Mouse (Mus musculus) myocyte (in vitro differentiated cells): ENCODE results near the gene Gab1.

Experiments
- CEBPB ChIP-seq: IDR thresholded peaks from 2 replicates; pipeline ENCODE4 v1.6.1; 2011; ENCODE audit warnings: mild to moderate bottlenecking, moderate library complexity; ENCODE audit not compliant: poor library complexity, insufficient read depth, severe bottlenecking
- E2F4 ChIP-seq: IDR thresholded peaks from one replicate; pipeline ENCODE4 v1.6.1; 2011; ENCODE audit warnings: mild to moderate bottlenecking, control low read depth, moderate library complexity; ENCODE audit not compliant: insufficient read depth
- MAX ChIP-seq: IDR thresholded peaks from one replicate; pipeline ENCODE4 v1.6.1; 2011; ENCODE audit warnings: low read depth, mild to moderate bottlenecking, control low read depth
- MYOD1 ChIP-seq, 3 experiments: IDR thresholded peaks; one replicate each; pipeline ENCODE4 v1.6.1; 2011; ENCODE audit warnings: control low read depth in 2 of 3, low read depth in 2 of 3, mild to moderate bottlenecking in 2 of 3, moderate library complexity in 1 of 3; ENCODE audit not compliant: insufficient read length in 2 of 3, control insufficient read depth in 1 of 3
- MYOG ChIP-seq, 3 experiments: IDR thresholded peaks; one replicate each; pipeline ENCODE4 v1.6.1; 2011; ENCODE audit warnings: control low read depth in 2 of 3, low read depth in 2 of 3, mild to moderate bottlenecking in 2 of 3; ENCODE audit not compliant: insufficient read length in 2 of 3, control insufficient read depth in 1 of 3, insufficient read depth in 1 of 3
- POLR2A ChIP-seq: IDR thresholded peaks from one replicate; pipeline ENCODE4 v1.6.1; 2011; ENCODE audit warnings: low read depth, mild to moderate bottlenecking, control low read depth, moderate library complexity; ENCODE audit not compliant: insufficient read length
- POLR2AphosphoS2 ChIP-seq: IDR thresholded peaks from one replicate; pipeline ENCODE4 v1.6.1; 2011; ENCODE audit warnings: low read depth, control low read depth; ENCODE audit not compliant: insufficient read length
- SRF ChIP-seq: IDR thresholded peaks from one replicate; pipeline ENCODE4 v1.6.1; 2011; ENCODE audit warnings: low read depth; ENCODE audit not compliant: control insufficient read depth, insufficient read length
- TCF12 ChIP-seq: IDR thresholded peaks from one replicate; pipeline ENCODE4 v1.6.1; 2011; ENCODE audit warnings: mild to moderate bottlenecking, control low read depth; ENCODE audit not compliant: poor library complexity, insufficient read depth, severe bottlenecking
- TCF3 ChIP-seq: IDR thresholded peaks from one replicate; pipeline ENCODE4 v1.6.1; 2011; ENCODE audit warnings: low read depth, control low read depth; ENCODE audit not compliant: insufficient read length
- USF1 ChIP-seq: IDR thresholded peaks from one replicate; pipeline ENCODE4 v1.6.1; 2011; ENCODE audit warnings: low read depth, mild to moderate bottlenecking, control low read depth, moderate library complexity

DNA sequence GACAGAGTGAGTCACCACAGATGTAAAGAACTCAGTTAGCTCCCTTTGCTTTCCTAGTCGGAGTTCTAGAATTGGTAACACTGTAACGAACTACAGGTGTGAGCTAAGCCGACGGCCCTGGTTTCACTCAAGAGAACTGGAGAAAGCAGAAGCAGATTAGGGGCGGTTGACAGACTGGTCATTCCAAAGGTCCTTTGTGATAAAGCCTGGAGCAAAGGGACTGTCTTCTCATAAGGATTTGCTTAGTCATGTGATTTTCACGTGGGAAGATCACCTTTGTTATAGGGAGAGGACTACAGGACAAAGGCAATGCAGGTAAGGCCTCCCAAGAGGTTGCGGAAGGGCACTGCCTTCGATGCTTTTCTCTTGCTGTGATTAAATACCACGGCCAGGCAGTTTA is 22.0 kb upstream of the Gab1 start:
- TF ChIP-seq POLR2A (no peak), MAX (no peak), E2F4 (no peak), MYOD1 (IDR thresholded peaks at IDR 0.05; ENCODE audit: control insufficient read depth in 1 of 3, insufficient read length in 2 of 3, low read depth in 2 of 3) (no peak), CEBPB (no peak), MYOG (IDR thresholded peaks at IDR 0.05; ENCODE audit: control insufficient read depth in 1 of 3, insufficient read depth in 1 of 3, insufficient read length in 2 of 3, low read depth in 2 of 3) (no peak), TCF3 (no peak), POLR2AphosphoS2 (no peak), TCF12 (no peak), USF1 (no peak), SRF (no peak)
